8 mouse cellular contexts compared by ENCODE assay signal in the genomic region with DNA sequence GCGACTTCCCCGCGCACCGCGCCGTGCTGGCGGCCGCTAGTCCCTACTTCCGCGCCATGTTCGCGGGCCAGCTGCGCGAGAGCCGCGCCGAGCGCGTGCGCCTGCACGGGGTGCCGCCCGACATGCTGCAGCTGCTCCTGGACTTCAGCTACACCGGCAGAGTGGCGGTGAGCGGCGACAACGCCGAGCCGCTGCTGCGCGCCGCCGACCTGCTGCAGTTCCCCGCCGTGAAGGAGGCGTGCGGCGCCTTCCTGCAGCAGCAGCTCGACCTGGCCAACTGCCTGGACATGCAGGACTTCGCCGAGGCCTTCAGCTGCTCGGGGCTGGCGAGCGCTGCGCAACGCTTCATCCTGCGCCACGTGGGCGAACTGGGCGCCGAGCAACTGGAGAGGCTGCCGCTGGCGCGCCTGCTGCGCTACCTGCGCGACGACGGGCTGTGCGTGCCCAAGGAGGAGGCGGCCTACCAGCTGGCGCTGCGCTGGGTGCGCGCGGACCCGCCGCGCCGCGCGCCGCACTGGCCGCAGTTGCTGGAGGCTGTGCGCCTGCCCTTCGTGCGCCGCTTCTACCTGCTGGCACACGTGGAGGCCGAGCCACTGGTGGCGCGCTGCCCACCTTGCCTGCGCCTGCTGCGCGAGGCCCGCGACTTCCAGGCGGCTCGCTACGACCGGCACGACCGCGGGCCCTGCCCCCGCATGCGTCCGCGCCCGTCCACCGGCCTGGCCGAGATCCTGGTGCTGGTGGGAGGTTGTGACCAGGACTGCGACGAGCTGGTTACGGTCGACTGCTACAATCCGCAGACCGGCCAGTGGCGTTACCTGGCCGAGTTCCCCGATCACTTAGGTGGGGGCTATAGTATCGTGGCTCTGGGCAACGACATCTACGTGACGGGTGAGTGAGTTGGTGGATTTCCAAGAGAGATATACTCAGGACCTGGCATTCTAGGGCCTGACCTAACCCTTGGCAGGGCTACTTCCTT. TPM values are rescaled to one million over a fixed set of nuclear protein-coding genes. Genes with fewer than 3 reads are reported as not detected.
DNase-seq lines count a peak whose midpoint lies in the region; ATAC-seq lines count a peak whose summit lies in the region.

No protein-coding gene starts in this region.

- peaks cover 46% of the 10 kb centered on the region for H3K4me1 ChIP-seq in intestine, embryonic 16.5 days (ENCODE audit: control insufficient read depth, insufficient read depth, low read length)
- peaks cover 24% of the 10 kb centered on the region for H3K4me1 ChIP-seq in midbrain, embryonic 16.5 days (ENCODE audit: control insufficient read depth, insufficient read depth, low read length)

- under 1% methylated on average over 108 of the region's 115 CpGs for WGBS in intestine, embryonic 16.5 days
- WGBS in midbrain, embryonic 16.5 days, result under 1% methylated on average over 104 of the region's 115 CpGs

- no peaks in the 10 kb centered on the region for H3K27me3 ChIP-seq in intestine, embryonic 16.5 days (replicated peaks; ENCODE audit: control insufficient read depth, insufficient read depth, low read length)
- H3K27me3 ChIP-seq in midbrain, embryonic 16.5 days (ENCODE audit: control insufficient read depth, insufficient read depth, low read depth, low read length), result peaks cover 16% of the 10 kb centered on the region

- H3K4me3 ChIP-seq in intestine, embryonic 16.5 days (ENCODE audit: low read length), result peak overlapping the region; percentile 90
- H3K4me3 ChIP-seq in midbrain, embryonic 16.5 days (ENCODE audit: low read depth, low read length), result peak overlapping the region; percentile 77

- peak overlapping the region; percentile 88 for H3K27ac ChIP-seq in intestine, embryonic 16.5 days (ENCODE audit: low read length)
- peak overlapping the region; percentile 72 for H3K27ac ChIP-seq in midbrain, embryonic 16.5 days (ENCODE audit: low read length)

- H3K4me2 ChIP-seq in intestine, embryonic 16.5 days (ENCODE audit: low read depth, low read length), result peak overlapping the region; percentile 99
- H3K4me2 ChIP-seq in midbrain, embryonic 16.5 days (ENCODE audit: low read length), result peak overlapping the region; percentile 99

- ATAC-seq in intestine, embryonic 16.5 days, result peak; percentile 78
- ATAC-seq in midbrain, embryonic 16.5 days, result peak; percentile 75

- peak overlapping the region; percentile 76 for H3K9ac ChIP-seq in intestine, embryonic 16.5 days (ENCODE audit: low read depth, low read length)
- H3K9ac ChIP-seq in midbrain, embryonic 16.5 days (ENCODE audit: low read depth, low read length), result peak overlapping the region; percentile 73

- DNase-seq in kidney, adult 9 months, result peak; percentile 64
- DNase-seq in kidney, adult 18-20 months, result no peak
- peak; percentile 83 to 84 for DNase-seq in cerebellum, postnatal 10 days
- DNase-seq in gastrocnemius, adult 8-10 months (ENCODE audit: low spot score in 2 of 2), result peak; percentile 63 to 84
- DNase-seq in liver, result peak; percentile 60
- DNase-seq in telencephalon, adult 2 months (ENCODE audit: low read depth, low spot score), result peak; percentile 79

- no peaks in the 10 kb centered on the region for H3K36me3 ChIP-seq in intestine, embryonic 16.5 days (ENCODE audit: control insufficient read depth, insufficient read depth, low read length)
- H3K36me3 ChIP-seq in midbrain, embryonic 16.5 days (ENCODE audit: control insufficient read depth, insufficient read depth, low read length), result no peaks in the 10 kb centered on the region

- H3K9me3 ChIP-seq in intestine, embryonic 16.5 days (ENCODE audit: control insufficient read depth, low read length), result no peaks in the 10 kb centered on the region
- H3K9me3 ChIP-seq in midbrain, embryonic 16.5 days (replicated peaks; ENCODE audit: control insufficient read depth, low read length, poor library complexity, severe bottlenecking), result no peaks in the 10 kb centered on the region

RNA-seq across cellular contexts. Expression of gene Klhl21, which starts 0.8 kb away (rescaled TPM):
- total RNA-seq in gastrocnemius, adult 8-10 months (2022), result 100 to 1,000 TPM; 125 to 158 (median 140) TPM
- polyA plus RNA-seq in intestine, embryonic 16.5 days (2015; fragmentation: Nextera tagmentation; extraction: Ambion mirVana), result 7.4 and 8.3 TPM in 2 replicates
- 3.0 and 3.4 TPM in 2 replicates for polyA plus RNA-seq in midbrain, embryonic 16.5 days (2015; fragmentation: Nextera tagmentation; extraction: Ambion mirVana)

RNA-seq across cellular contexts. Expression of gene Phf13, which starts 13.3 kb away (rescaled TPM):
- 1 to 10 TPM; 3.9 to 4.8 (median 4.5) TPM for total RNA-seq in gastrocnemius, adult 8-10 months (2022)
- 15.5 and 16.7 TPM in 2 replicates for polyA plus RNA-seq in intestine, embryonic 16.5 days (2015; fragmentation: Nextera tagmentation; extraction: Ambion mirVana)
- 21.2 and 24.4 TPM in 2 replicates for polyA plus RNA-seq in midbrain, embryonic 16.5 days (2015; fragmentation: Nextera tagmentation; extraction: Ambion mirVana)

RNA-seq across cellular contexts. Expression of gene Zbtb48, which starts 18.1 kb away (rescaled TPM):
- 1 to 10 TPM; 2.3 to 4.8 (median 3.1) TPM for total RNA-seq in gastrocnemius, adult 8-10 months (2022)
- 13.5 and 16.6 TPM in 2 replicates for polyA plus RNA-seq in intestine, embryonic 16.5 days (2015; fragmentation: Nextera tagmentation; extraction: Ambion mirVana)
- polyA plus RNA-seq in midbrain, embryonic 16.5 days (2015; fragmentation: Nextera tagmentation; extraction: Ambion mirVana), result 19.3 and 21.5 TPM in 2 replicates

RNA-seq across cellular contexts. Expression of gene Thap3, which starts 20.6 kb away (rescaled TPM):
- 10 to 100 TPM; 30.4 to 33.6 (median 32.1) TPM for total RNA-seq in gastrocnemius, adult 8-10 months (2022)
- polyA plus RNA-seq in intestine, embryonic 16.5 days (2015; fragmentation: Nextera tagmentation; extraction: Ambion mirVana), result 27.0 and 29.0 TPM in 2 replicates
- polyA plus RNA-seq in midbrain, embryonic 16.5 days (2015; fragmentation: Nextera tagmentation; extraction: Ambion mirVana), result 30.9 and 33.9 TPM in 2 replicates

RNA-seq across cellular contexts. Expression of gene Tas1r1, which starts 29.0 kb away (rescaled TPM):
- total RNA-seq in gastrocnemius, adult 8-10 months (2022), result 1 to 10 TPM in 1 of 4 experiments, under 1 TPM in 3; 0.32 to 1.3 (median 0.66) TPM
- polyA plus RNA-seq in intestine, embryonic 16.5 days (2015; fragmentation: Nextera tagmentation; extraction: Ambion mirVana), result 0.20 and 0.21 TPM in 2 replicates
- polyA plus RNA-seq in midbrain, embryonic 16.5 days (2015; fragmentation: Nextera tagmentation; extraction: Ambion mirVana), result 2.1 and 2.4 TPM in 2 replicates
